Mouse (Mus musculus): Measurements from ENCODE around the gene Olfr1434. TPM values are rescaled to one million over a fixed set of nuclear protein-coding genes. Genes with fewer than 3 reads are reported as not detected.

The Olfr1434 gene
- polyA plus RNA-seq (2017; shearing (Covaris generic)) = not detected

DNA sequence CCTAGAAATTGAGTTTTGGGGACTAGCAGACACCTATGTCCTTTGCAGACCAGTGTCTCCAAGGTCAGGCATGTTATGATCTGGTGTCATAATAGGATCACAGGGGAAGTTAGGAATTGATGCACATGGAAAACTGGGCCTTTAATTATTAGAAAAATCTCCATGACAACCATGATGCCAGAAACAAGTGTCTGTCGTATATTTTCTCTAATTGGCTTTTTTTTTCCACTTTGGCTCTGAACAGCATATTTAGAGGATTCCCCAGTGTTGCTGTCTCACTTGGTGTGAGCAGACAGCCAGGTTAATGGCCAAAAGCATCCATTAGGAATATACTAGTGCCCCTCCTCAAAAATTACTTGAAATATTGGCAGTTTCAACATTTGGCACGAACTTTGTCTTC, at the start of gene Olfr1434:
Gene Olfr1434 (plus strand): TSS at position 301 of the 400 bp plus-strand sequence.

DNA sequence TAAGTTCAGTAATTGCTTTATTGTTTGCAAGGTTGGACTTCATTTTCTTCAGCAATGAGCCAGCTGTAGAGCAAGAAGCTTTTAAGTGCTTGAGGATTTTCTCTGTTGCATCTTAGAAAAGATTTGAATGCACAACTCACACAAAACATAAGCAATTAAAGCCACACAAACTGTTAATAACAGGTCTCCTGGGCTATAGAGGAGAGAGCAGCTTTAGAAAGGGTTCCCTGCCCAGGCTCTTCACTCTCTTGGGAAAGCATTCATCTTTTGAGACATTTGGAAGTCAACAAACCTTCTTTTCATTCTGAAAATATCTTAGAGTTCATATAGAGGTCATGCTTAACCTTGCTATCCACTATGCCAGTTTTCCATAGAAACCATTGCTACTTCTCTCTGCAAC, 47.2 kb upstream of the Olfr1434 start, which contains the start of gene Olfr1432:
Gene Olfr1432 (minus strand): TSS at position 101 of the 400 bp plus-strand sequence.

DNA sequence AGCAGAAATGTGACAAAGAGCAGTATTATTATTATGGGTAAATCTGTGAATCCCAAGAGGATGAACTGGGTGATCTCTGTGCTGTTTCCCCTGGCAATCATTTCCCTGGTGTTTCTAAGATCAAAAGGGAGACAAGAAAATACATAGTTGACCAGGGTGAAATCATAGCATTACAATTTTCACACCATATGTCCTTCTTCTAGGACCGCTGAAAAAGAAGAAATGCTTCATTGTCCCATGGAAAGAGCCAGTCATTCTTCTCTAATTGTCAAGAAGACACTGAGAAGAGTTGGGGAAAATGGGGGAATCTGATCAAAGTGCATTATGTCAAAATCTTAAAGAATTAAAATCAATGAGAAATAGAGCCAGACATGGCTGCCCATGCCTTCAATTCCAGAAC, 38.1 kb upstream of the Olfr1434 start, which contains the start of gene Olfr262:
Gene Olfr262 (minus strand): TSS at position 101 of the 400 bp plus-strand sequence.

DNA sequence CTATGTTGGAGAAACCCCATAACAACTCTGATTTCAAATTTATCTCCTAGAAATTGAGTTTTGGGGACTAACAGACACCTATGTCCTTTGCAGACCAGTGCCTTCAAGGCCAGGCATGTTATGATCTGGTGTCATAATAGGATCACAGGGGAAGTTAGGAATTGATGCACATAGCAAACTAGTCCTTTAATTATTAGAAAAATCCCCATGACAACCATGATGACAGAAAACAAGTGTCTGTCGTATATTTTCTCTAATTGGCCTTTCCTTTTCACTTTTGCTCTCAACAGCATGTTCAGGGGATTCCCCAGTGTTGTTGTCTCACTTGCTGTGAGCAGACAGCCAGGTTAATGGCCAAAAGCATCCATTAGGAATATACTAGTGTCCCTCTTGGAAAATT, 18.9 kb upstream of the Olfr1434 start, which contains the start of gene Olfr235:
Gene Olfr235 (plus strand): TSS at position 301 of the 400 bp plus-strand sequence.

DNA sequence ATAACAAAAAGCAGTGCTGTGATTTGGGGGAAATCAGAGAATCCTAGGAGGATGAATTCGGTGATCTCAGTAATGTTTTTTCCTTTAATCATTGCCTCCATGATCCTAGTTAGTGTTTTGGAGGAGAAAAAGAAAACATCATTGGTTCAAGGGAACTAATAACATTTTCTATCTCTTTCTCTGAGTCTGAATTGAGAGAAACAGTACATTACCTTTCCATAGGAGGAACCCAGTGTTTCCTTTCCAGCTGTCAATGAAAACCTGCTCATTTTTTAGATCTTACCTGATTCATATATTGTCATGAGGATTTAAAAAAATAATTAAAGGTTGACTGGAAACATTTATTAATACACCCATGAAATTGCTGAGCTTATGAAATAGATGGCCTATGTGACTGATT, 19.4 kb downstream of the Olfr1434 start, which contains the start of gene Olfr1436:
Gene Olfr1436 (minus strand): TSS at position 101 of the 400 bp plus-strand sequence.

DNA sequence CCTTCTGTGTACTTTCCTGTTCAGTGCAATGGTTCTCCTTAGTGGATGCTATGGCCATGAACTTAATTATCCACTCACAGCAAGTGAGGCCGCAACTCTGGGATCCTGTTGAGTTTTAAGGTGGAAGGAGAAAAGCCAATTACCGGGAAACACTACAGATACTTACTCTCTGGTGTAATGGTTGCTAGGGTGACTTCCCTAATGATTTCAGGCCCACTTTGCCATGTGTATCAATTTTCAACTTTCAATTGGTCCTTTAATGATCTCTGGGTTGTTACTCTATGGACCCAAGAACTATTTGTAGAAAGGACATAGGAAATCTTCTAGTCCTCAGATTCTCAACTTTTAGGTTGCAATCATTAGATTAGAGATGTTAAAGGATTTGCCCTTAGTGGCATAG, 45.3 kb downstream of the Olfr1434 start, which contains the start of gene Olfr1437:
Gene Olfr1437 (minus strand): TSS at position 101 of the 400 bp plus-strand sequence.

Other genes with a start within 250 kb of the Olfr1434 start
- gene Olfr1423, start 238.5 kb upstream of the Olfr1434 start, polyA plus RNA-seq (2017; shearing (Covaris generic)) = under 1 TPM in 1 of 2 experiments, not detected in 1; 0.16 TPM
- under 1 TPM in 1 of 2 experiments, not detected in 1; 0.66 TPM for gene Olfr1424, start 217.2 kb upstream of the Olfr1434 start, polyA plus RNA-seq (2017; shearing (Covaris generic))
- under 1 TPM in 1 of 2 experiments, not detected in 1; 0.12 TPM for gene Olfr1425, start 202.1 kb upstream of the Olfr1434 start, polyA plus RNA-seq (2017; shearing (Covaris generic))
- under 1 TPM in 1 of 2 experiments, not detected in 1; 0.07 TPM for gene Olfr1426, start 187.8 kb upstream of the Olfr1434 start, polyA plus RNA-seq (2017; shearing (Covaris generic))
- gene Olfr1427, start 176.5 kb upstream of the Olfr1434 start, polyA plus RNA-seq (2017; shearing (Covaris generic)) = not detected
- not detected for gene Olfr1428, start 164.0 kb upstream of the Olfr1434 start, polyA plus RNA-seq (2017; shearing (Covaris generic))
- gene Olfr76, start 156.7 kb upstream of the Olfr1434 start, polyA plus RNA-seq (2017; shearing (Covaris generic)) = not detected
- gene Olfr1555-ps1, start 109.7 kb upstream of the Olfr1434 start, polyA plus RNA-seq (2017; shearing (Covaris generic)) = under 1 TPM; 0.13 to 0.48 TPM
- gene Olfr1431, start 79.2 kb upstream of the Olfr1434 start, polyA plus RNA-seq (2017; shearing (Covaris generic)) = under 1 TPM; 0.12 TPM
- not detected for gene Olfr1432, start 47.3 kb upstream of the Olfr1434 start, polyA plus RNA-seq (2017; shearing (Covaris generic))
- gene Olfr262, start 38.2 kb upstream of the Olfr1434 start, polyA plus RNA-seq (2017; shearing (Covaris generic)) = under 1 TPM; 0.17 to 0.71 TPM
- gene Olfr235, start 18.8 kb upstream of the Olfr1434 start, polyA plus RNA-seq (2017; shearing (Covaris generic)) = under 1 TPM in 1 of 2 experiments, not detected in 1; 0.60 TPM
- gene Olfr1436, start 19.3 kb downstream of the Olfr1434 start, polyA plus RNA-seq (2017; shearing (Covaris generic)) = not detected
- under 1 TPM in 1 of 2 experiments, not detected in 1; 0.11 TPM for gene Olfr1437, start 45.2 kb downstream of the Olfr1434 start, polyA plus RNA-seq (2017; shearing (Covaris generic))
- gene Olfr1438-ps1, start 56.1 kb downstream of the Olfr1434 start, polyA plus RNA-seq (2017; shearing (Covaris generic)) = under 1 TPM; 0.08 to 0.71 TPM
- under 1 TPM in 1 of 2 experiments, not detected in 1; 0.23 TPM for gene Olfr1440, start 107.4 kb downstream of the Olfr1434 start, polyA plus RNA-seq (2017; shearing (Covaris generic))
- not detected for gene Olfr1441, start 137.6 kb downstream of the Olfr1434 start, polyA plus RNA-seq (2017; shearing (Covaris generic))
- under 1 TPM; 0.11 to 0.21 TPM for gene Pfpl, start 148.1 kb downstream of the Olfr1434 start, polyA plus RNA-seq (2017; shearing (Covaris generic))
- gene Mpeg1, start 180.9 kb downstream of the Olfr1434 start, polyA plus RNA-seq (2017; shearing (Covaris generic)) = 1 to 10 TPM in 1 of 2 experiments, under 1 TPM in 1; 0.04 to 1.4 TPM
- gene Dtx4, start 221.6 kb downstream of the Olfr1434 start, polyA plus RNA-seq (2017; shearing (Covaris generic)) = 1 to 10 TPM; 7.9 to 9.0 TPM